Mouse (Mus musculus): ENCODE data around the gene Npepl1.

DNA sequence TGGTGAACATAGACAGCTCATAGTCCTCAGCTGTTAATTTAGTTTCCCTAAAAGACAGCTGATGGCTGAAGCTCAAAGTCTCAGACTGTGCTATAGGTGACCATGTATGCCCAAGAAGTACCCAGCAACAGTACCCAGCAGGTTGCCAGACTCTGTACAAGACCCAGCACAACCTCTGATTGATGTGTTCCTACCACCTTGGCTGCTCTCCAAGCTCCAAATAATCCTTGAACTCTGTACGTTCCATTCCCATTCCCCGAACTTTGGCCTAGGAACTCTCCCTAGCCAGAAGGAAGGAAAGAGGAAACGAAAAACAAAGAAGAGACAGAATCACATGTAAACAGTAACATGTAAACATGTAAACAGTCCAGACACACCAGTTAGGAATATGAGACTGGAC, 50.3 kb downstream of the Npepl1 start:
- TF ChIP-seq CTCF (IDR thresholded peaks at IDR 0.05; ENCODE audit: low read depth) (no peak), EP300 (optimal IDR thresholded peaks at IDR 0.05) (no peak)
